Mouse (Mus musculus): ENCODE data around the gene Rgs14.

Rgs14 gene

GRCm38 (mm10) chr13:55369531-55370114 is at the start of gene Rgs14:
Gene Rgs14 (plus strand): TSS chr13:55369732.
- no peak for DNase-seq

- no peak for DNase-seq
Observed at GRCm38 (mm10) chr13:55319931-55320533, 49.5 kb upstream of the Rgs14 start, which contains the start of gene Prelid1. Gene Prelid1 (plus strand): TSS chr13:55320500.

- DNase-seq: peak; percentile 87
Observed at GRCm38 (mm10) chr13:55321434-55322129, 48.0 kb upstream of the Rgs14 start, which contains the start of gene Rab24. Gene Rab24 (minus strand): TSS chr13:55321946.

- DNase-seq: no peak
Observed at GRCm38 (mm10) chr13:55322130-55322825, 47.3 kb upstream of the Rgs14 start.

- DNase-seq: no peak
Observed at GRCm38 (mm10) chr13:55325596-55325995, 43.9 kb upstream of the Rgs14 start.

- DNase-seq: no peak
Observed at GRCm38 (mm10) chr13:55327169-55327568, 42.4 kb upstream of the Rgs14 start.

GRCm38 (mm10) chr13:55327633-55328032 is 41.9 kb upstream of the Rgs14 start:
- DNase-seq: peak; percentile 77

- DNase-seq: no peak
Observed at GRCm38 (mm10) chr13:55328171-55328570, 41.4 kb upstream of the Rgs14 start.

- no peak for DNase-seq
Observed at GRCm38 (mm10) chr13:55328641-55329040, 40.9 kb upstream of the Rgs14 start.

GRCm38 (mm10) chr13:55329109-55329682 is 40.3 kb upstream of the Rgs14 start:
- peak; percentile 62 for DNase-seq

GRCm38 (mm10) chr13:55329683-55330566 is 39.6 kb upstream of the Rgs14 start, which contains the start of gene Mxd3:
Gene Mxd3 (minus strand): TSS chr13:55329823.
- DNase-seq: peak; percentile 86

GRCm38 (mm10) chr13:55330567-55331400 is 38.7 kb upstream of the Rgs14 start:
- no peak for DNase-seq

GRCm38 (mm10) chr13:55332331-55332730 is 37.2 kb upstream of the Rgs14 start:
- DNase-seq: no peak

GRCm38 (mm10) chr13:55335701-55336100 is 33.8 kb upstream of the Rgs14 start:
- no peak for DNase-seq

GRCm38 (mm10) chr13:55337341-55337975 is 32.1 kb upstream of the Rgs14 start:
- DNase-seq: no peak

GRCm38 (mm10) chr13:55338131-55339054 is 31.1 kb upstream of the Rgs14 start:
- DNase-seq: no peak

- DNase-seq: no peak
Observed at GRCm38 (mm10) chr13:55339259-55339658, 30.3 kb upstream of the Rgs14 start.

- no peak for DNase-seq
Observed at GRCm38 (mm10) chr13:55342469-55342868, 27.1 kb upstream of the Rgs14 start.

GRCm38 (mm10) chr13:55344286-55344685 is 25.2 kb upstream of the Rgs14 start:
- DNase-seq: no peak

Measured in right cerebral cortex, postnatal 4 days (tissue).